Mouse (Mus musculus): ENCODE results near the gene Dnajb6.

DNA sequence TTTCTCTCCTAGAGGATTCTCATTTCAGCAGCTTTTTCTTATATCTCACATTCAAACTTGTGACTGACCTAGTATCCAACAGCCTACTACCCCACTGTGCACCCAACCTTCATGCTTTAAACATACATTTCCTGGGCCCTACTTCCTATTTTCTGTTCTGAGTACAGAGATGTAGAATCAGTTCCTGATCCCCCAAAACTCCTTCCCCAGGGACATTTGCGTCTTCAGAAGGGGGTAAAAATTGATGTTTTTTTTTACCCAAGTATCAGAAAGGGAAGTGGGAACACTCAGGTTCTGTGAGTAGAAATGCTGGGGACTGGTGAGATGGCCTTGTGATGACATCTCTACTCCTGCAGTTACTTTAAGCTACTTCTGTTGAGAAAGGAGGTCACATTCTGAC lies 117.5 kb downstream of the Dnajb6 start:
- TF ChIP-seq CTCF (IDR thresholded peaks at IDR 0.05; ENCODE audit: low read depth, low read length), result no peak
- no peak for TF ChIP-seq GATA1 (IDR thresholded peaks at IDR 0.05; ENCODE audit: borderline replicate concordance, low read length)
- no peak for TF ChIP-seq TAL1 (conservative IDR thresholded peaks at IDR 0.05; ENCODE audit: low read depth, low read length)
- no peak for TF ChIP-seq POLR2AphosphoS5 (IDR thresholded peaks at IDR 0.05; ENCODE audit: insufficient replicate concordance, low read depth, low read length)
